ENCODE assay signal across 8 mouse cellular contexts in the genomic region with DNA sequence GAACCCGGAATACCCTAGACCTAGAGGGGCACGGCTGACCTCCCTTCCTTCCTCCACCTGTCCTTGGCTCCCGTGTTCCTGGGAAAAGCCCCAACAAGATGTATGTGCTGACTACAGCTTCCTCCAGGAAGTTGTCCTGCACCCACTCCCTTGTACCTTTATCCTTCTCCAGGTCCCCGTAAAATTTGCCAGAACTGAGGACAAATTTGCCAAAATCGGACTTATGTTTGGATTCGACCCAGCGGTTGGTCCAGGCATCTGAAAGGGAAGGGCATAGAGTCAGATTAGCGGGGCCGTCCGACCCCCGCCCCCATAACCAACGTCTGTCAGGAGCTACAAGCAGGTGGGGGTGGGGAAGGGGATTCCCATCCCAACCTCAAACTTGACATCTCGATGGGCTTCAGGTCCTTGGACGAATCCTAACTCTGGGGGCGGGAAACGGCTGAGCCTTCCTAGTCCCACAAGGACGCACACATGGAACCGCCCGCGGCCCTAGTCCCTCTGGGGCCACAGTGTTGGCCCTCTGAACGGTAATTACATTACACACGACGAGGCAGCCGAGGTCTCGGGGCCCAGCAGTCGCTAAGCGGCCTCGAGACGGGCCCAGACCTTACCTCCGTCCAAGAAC. TPM values are rescaled to one million over a fixed set of nuclear protein-coding genes. Genes with fewer than 3 reads are reported as not detected.
A peak's percentile ranks its signal among the peaks of the same experiment; 100 is the strongest.
DNase-seq lines count a peak whose midpoint lies in the region; ATAC-seq and TF ChIP-seq lines count a peak whose summit lies in the region.

No protein-coding gene starts in this region.

- ATAC-seq in hindbrain, embryonic 12.5 days (ENCODE audit: low FRiP score): peak; percentile 23
- ATAC-seq in midbrain, embryonic 13.5 days: no peak; the same call in 1 of the 2 replicates

- H3K27ac ChIP-seq in gastrocnemius, adult 2 months: peak overlapping the region; percentile 94
- peak overlapping the region; percentile 87 for H3K27ac ChIP-seq in testis, adult 2 months (ENCODE audit: control insufficient read depth, insufficient read depth, low read depth, low read length)
- H3K27ac ChIP-seq in hindbrain, embryonic 12.5 days: peak overlapping the region; percentile 89
- H3K27ac ChIP-seq in midbrain, embryonic 13.5 days: peak overlapping the region; percentile 88

- peak overlapping the region; percentile 96 for H3K9ac ChIP-seq in hindbrain, embryonic 12.5 days
- peak overlapping the region; percentile 98 for H3K9ac ChIP-seq in midbrain, embryonic 13.5 days (replicated peaks)

- no peaks in the 10 kb centered on the region for H3K27me3 ChIP-seq in testis, adult 2 months (ENCODE audit: control insufficient read depth, insufficient read depth, low read length)
- no peaks in the 10 kb centered on the region for H3K27me3 ChIP-seq in hindbrain, embryonic 12.5 days
- no peaks in the 10 kb centered on the region for H3K27me3 ChIP-seq in midbrain, embryonic 13.5 days

- DNase-seq in gastrocnemius, adult 2 months: no peak
- no peak for DNase-seq in gastrocnemius, adult 18-20 months (ENCODE audit: low spot score)
- no peak for DNase-seq in testis, postnatal 14 days (ENCODE audit: low spot score)
- DNase-seq in left cerebral cortex, postnatal 14 days (ENCODE audit: low spot score in 2 of 2): no peak
- DNase-seq in spleen, postnatal 10 days (ENCODE audit: low spot score in 2 of 2): no peak

- peak overlapping the region; percentile 76 for H3K4me2 ChIP-seq in hindbrain, embryonic 12.5 days (replicated peaks)
- peak overlapping the region; percentile 89 for H3K4me2 ChIP-seq in midbrain, embryonic 13.5 days (replicated peaks)

- peaks cover 5% of the 10 kb centered on the region for H3K36me3 ChIP-seq in testis, adult 2 months (ENCODE audit: control insufficient read depth, insufficient read depth, low read length)
- peaks cover 39% of the 10 kb centered on the region for H3K36me3 ChIP-seq in hindbrain, embryonic 12.5 days
- H3K36me3 ChIP-seq in midbrain, embryonic 13.5 days: peaks cover 38% of the 10 kb centered on the region

- no peak for TF ChIP-seq POLR2A in testis, adult 2 months (IDR thresholded peaks at IDR 0.05; ENCODE audit: control insufficient read depth, low read depth, low read length)

- H3K4me1 ChIP-seq in testis, adult 2 months (ENCODE audit: control insufficient read depth, insufficient read depth, low read length): peaks cover 10% of the 10 kb centered on the region
- H3K4me1 ChIP-seq in hindbrain, embryonic 12.5 days: peaks cover 33% of the 10 kb centered on the region
- peaks cover 44% of the 10 kb centered on the region for H3K4me1 ChIP-seq in midbrain, embryonic 13.5 days (replicated peaks)

- H3K9me3 ChIP-seq in hindbrain, embryonic 12.5 days (replicated peaks): no peaks in the 10 kb centered on the region
- H3K9me3 ChIP-seq in midbrain, embryonic 13.5 days: no peaks in the 10 kb centered on the region

- peak overlapping the region; percentile 80 for H3K4me3 ChIP-seq in gastrocnemius, adult 2 months
- H3K4me3 ChIP-seq in testis, adult 2 months (ENCODE audit: control insufficient read depth, low read depth, low read length): peak overlapping the region; percentile 85
- peak overlapping the region; percentile 94 for H3K4me3 ChIP-seq in hindbrain, embryonic 12.5 days
- peak overlapping the region; percentile 97 for H3K4me3 ChIP-seq in midbrain, embryonic 13.5 days (replicated peaks)

- intact Hi-C loops in gastrocnemius, adult 2 months (cut with DNase I): loop anchor here (5.0 kb wide), 2 partner anchors 56 to 131 kb away; a partner anchor contains a TSS
- intact Hi-C loops in left cerebral cortex, postnatal 14 days (cut with DNase I): loop anchor here (5.0 kb wide), 1 partner anchor 56 kb away; a partner anchor contains a TSS

- no peak for TF ChIP-seq CTCF in gastrocnemius, adult 2 months (IDR thresholded peaks at IDR 0.05)
- TF ChIP-seq CTCF in testis, adult 2 months (IDR thresholded peaks at IDR 0.05; ENCODE audit: control insufficient read depth, insufficient read depth, insufficient replicate concordance, low read depth, low read length): no peak

- WGBS in hindbrain, embryonic 12.5 days: 2% methylated on average over 30 of the region's 30 CpGs
- under 1% methylated on average over 30 of the region's 30 CpGs for WGBS in midbrain, embryonic 13.5 days

RNA-seq across cellular contexts. Expression of a gene that starts 0.5 kb away (rescaled TPM):
- 100 to 1,000 TPM; 149 to 205 TPM for total RNA-seq in gastrocnemius, adult 2 months (2021)
- total RNA-seq in gastrocnemius, adult 18-20 months (2021): 100 to 1,000 TPM; 145 to 160 TPM
- polyA plus RNA-seq in testis, adult 2 months (2012; rRNA removed): 318 and 384 TPM in 2 replicates
- polyA plus RNA-seq in hindbrain, embryonic 12.5 days (2016; fragmentation: Nextera tagmentation; extraction: Ambion mirVana): 792 and 820 TPM in 2 replicates
- 599 and 642 TPM in 2 replicates for polyA plus RNA-seq in midbrain, embryonic 13.5 days (2015; fragmentation: Nextera tagmentation; extraction: Ambion mirVana)
- total RNA-seq in left cerebral cortex, postnatal 14 days (2021): 100 to 1,000 TPM; 495 to 553 TPM

RNA-seq across cellular contexts. Expression of a gene that starts 5.7 kb away (rescaled TPM):
- total RNA-seq in gastrocnemius, adult 2 months (2021): 100 to 1,000 TPM; 159 to 172 TPM
- total RNA-seq in gastrocnemius, adult 18-20 months (2021): 100 to 1,000 TPM; 171 to 176 TPM
- polyA plus RNA-seq in testis, adult 2 months (2012; rRNA removed): 106 and 110 TPM in 2 replicates
- polyA plus RNA-seq in hindbrain, embryonic 12.5 days (2016; fragmentation: Nextera tagmentation; extraction: Ambion mirVana): 88.8 and 101 TPM in 2 replicates
- polyA plus RNA-seq in midbrain, embryonic 13.5 days (2015; fragmentation: Nextera tagmentation; extraction: Ambion mirVana): 84.8 and 88.8 TPM in 2 replicates
- 10 to 100 TPM; 59.5 to 72.0 TPM for total RNA-seq in left cerebral cortex, postnatal 14 days (2021)

RNA-seq across cellular contexts. Expression of a gene that starts 10.6 kb away (rescaled TPM):
- 10 to 100 TPM; 23.8 to 24.9 TPM for total RNA-seq in gastrocnemius, adult 2 months (2021)
- total RNA-seq in gastrocnemius, adult 18-20 months (2021): 10 to 100 TPM; 22.8 to 25.2 TPM
- 50.4 and 55.7 TPM in 2 replicates for polyA plus RNA-seq in testis, adult 2 months (2012; rRNA removed)
- polyA plus RNA-seq in hindbrain, embryonic 12.5 days (2016; fragmentation: Nextera tagmentation; extraction: Ambion mirVana): 92.2 and 98.9 TPM in 2 replicates
- polyA plus RNA-seq in midbrain, embryonic 13.5 days (2015; fragmentation: Nextera tagmentation; extraction: Ambion mirVana): 113 and 122 TPM in 2 replicates
- total RNA-seq in left cerebral cortex, postnatal 14 days (2021): 10 to 100 TPM; 50.1 to 51.6 TPM

RNA-seq across cellular contexts. Expression of a gene that starts 14.9 kb away (rescaled TPM):
- total RNA-seq in gastrocnemius, adult 2 months (2021): 10 to 100 TPM; 16.2 to 30.4 TPM
- total RNA-seq in gastrocnemius, adult 18-20 months (2021): 10 to 100 TPM; 22.9 to 24.2 TPM
- polyA plus RNA-seq in testis, adult 2 months (2012; rRNA removed): 9.4 and 12.0 TPM in 2 replicates
- 35.7 and 38.6 TPM in 2 replicates for polyA plus RNA-seq in hindbrain, embryonic 12.5 days (2016; fragmentation: Nextera tagmentation; extraction: Ambion mirVana)
- 34.5 and 36.3 TPM in 2 replicates for polyA plus RNA-seq in midbrain, embryonic 13.5 days (2015; fragmentation: Nextera tagmentation; extraction: Ambion mirVana)
- 10 to 100 TPM; 23.4 to 23.6 TPM for total RNA-seq in left cerebral cortex, postnatal 14 days (2021)

RNA-seq across cellular contexts. Expression of a gene that starts 23.6 kb away (rescaled TPM):
- total RNA-seq in gastrocnemius, adult 2 months (2021): 10 to 100 TPM; 10.2 to 14.3 TPM
- 10 to 100 TPM; 12.8 to 12.9 TPM for total RNA-seq in gastrocnemius, adult 18-20 months (2021)
- 27.1 and 29.7 TPM in 2 replicates for polyA plus RNA-seq in testis, adult 2 months (2012; rRNA removed)
- 6.6 and 7.1 TPM in 2 replicates for polyA plus RNA-seq in hindbrain, embryonic 12.5 days (2016; fragmentation: Nextera tagmentation; extraction: Ambion mirVana)
- polyA plus RNA-seq in midbrain, embryonic 13.5 days (2015; fragmentation: Nextera tagmentation; extraction: Ambion mirVana): 8.8 and 8.9 TPM in 2 replicates
- total RNA-seq in left cerebral cortex, postnatal 14 days (2021): 1 to 10 TPM; 8.0 to 9.6 TPM
